9 mouse cellular contexts compared by ENCODE assay signal in genomic region chr17:31019505-31019904, GRCm38 (mm10). TPM values are rescaled to one million over a fixed set of nuclear protein-coding genes. Genes with fewer than 3 reads are reported as not detected.
DNase-seq lines count a peak whose midpoint lies in the region; ATAC-seq and TF ChIP-seq lines count a peak whose summit lies in the region.
"Had no signal": no experiment of that assay in that cellular context is flagged by ENCODE, and none has a peak within 500 bp of the region (broad histone marks: within the 10 kb centered on the region; RNA-seq: fewer than 3 reads in every experiment).

No protein-coding gene starts in this region.

- no peaks in the 10 kb centered on the region for H3K27me3 ChIP-seq in kidney, adult 2 months (replicated peaks; ENCODE audit: control insufficient read depth, insufficient read depth, low read length)
- no peaks in the 10 kb centered on the region for H3K27me3 ChIP-seq in kidney, embryonic 16.5 days (ENCODE audit: insufficient read depth, low read length)
- H3K27me3 ChIP-seq in liver, embryonic 11.5 days (replicated peaks; ENCODE audit: control insufficient read depth, insufficient read depth, low read length), result no peaks in the 10 kb centered on the region
- H3K27me3 ChIP-seq: neural tube, embryonic 13.5 days had no signal

- no peak overlapping the region for H3K9ac ChIP-seq in kidney, embryonic 16.5 days (replicated peaks; ENCODE audit: low read length)
- H3K9ac ChIP-seq in liver, embryonic 11.5 days (ENCODE audit: low read depth, low read length), result no peak overlapping the region
- H3K9ac ChIP-seq: neural tube, embryonic 13.5 days had no signal

- no peak overlapping the region for H3K4me2 ChIP-seq in kidney, embryonic 16.5 days (replicated peaks; ENCODE audit: low read depth, low read length)
- no peak overlapping the region for H3K4me2 ChIP-seq in liver, embryonic 11.5 days
- H3K4me2 ChIP-seq: neural tube, embryonic 13.5 days had no signal

- H3K9me3 ChIP-seq in kidney, embryonic 16.5 days (ENCODE audit: low read length), result peaks cover 10% of the 10 kb centered on the region; the same call in 1 of the 2 replicates
- H3K9me3 ChIP-seq in liver, embryonic 11.5 days (ENCODE audit: control insufficient read depth, low read length), result no peaks in the 10 kb centered on the region
- H3K9me3 ChIP-seq: neural tube, embryonic 13.5 days had no signal

- no peaks in the 10 kb centered on the region for H3K36me3 ChIP-seq in kidney, adult 2 months (ENCODE audit: control insufficient read depth, insufficient read depth, low read length)
- no peaks in the 10 kb centered on the region for H3K36me3 ChIP-seq in kidney, embryonic 16.5 days (ENCODE audit: insufficient read depth, low read length)
- H3K36me3 ChIP-seq in liver, embryonic 11.5 days (ENCODE audit: control insufficient read depth, insufficient read depth, low read length), result no peaks in the 10 kb centered on the region
- H3K36me3 ChIP-seq: neural tube, embryonic 13.5 days had no signal

- peak; percentile 62 for DNase-seq in kidney, adult 2 months
- DNase-seq in ZHBTc4 (ENCODE audit: low read depth, low spot score), result peak; percentile 89
- DNase-seq in cerebellum, postnatal 14 days, result peak; percentile 83 to 87
- DNase-seq in induced T-regulatory cell, adult 2 months (ENCODE audit: low read depth), result peak; percentile 90
- peak; percentile 51 for DNase-seq in liver, embryonic 11.5 days (ENCODE audit: low spot score)
- DNase-seq in right cerebral cortex, adult 2 months (ENCODE audit: low spot score in 2 of 2), result peak; percentile 73
- DNase-seq in MN1 (ENCODE audit: low spot score), result no peak

- peak; percentile 82 for TF ChIP-seq CTCF in kidney, adult 2 months (conservative IDR thresholded peaks at IDR 0.05; ENCODE audit: insufficient read depth, insufficient read length, low read depth, low read length)

- no peak for TF ChIP-seq POLR2A in kidney, adult 2 months (IDR thresholded peaks at IDR 0.05; ENCODE audit: low read depth, low read length)

- H3K27ac ChIP-seq in kidney, adult 2 months (ENCODE audit: insufficient read depth, low read depth, low read length), result no peak overlapping the region
- no peak overlapping the region for H3K27ac ChIP-seq in kidney, embryonic 16.5 days (ENCODE audit: low read length)
- H3K27ac ChIP-seq in liver, embryonic 11.5 days (ENCODE audit: low read depth, low read length), result no peak overlapping the region
- H3K27ac ChIP-seq: neural tube, embryonic 13.5 days had no signal

- H3K4me1 ChIP-seq in kidney, adult 2 months (ENCODE audit: control insufficient read depth, insufficient read depth, low read length), result no peaks in the 10 kb centered on the region
- no peaks in the 10 kb centered on the region for H3K4me1 ChIP-seq in kidney, embryonic 16.5 days (ENCODE audit: insufficient read depth, low read length)
- no peaks in the 10 kb centered on the region for H3K4me1 ChIP-seq in liver, embryonic 11.5 days (replicated peaks; ENCODE audit: control insufficient read depth, insufficient read depth, low read length)

- no peak for ATAC-seq in kidney, embryonic 16.5 days (ENCODE audit: low FRiP score, low TSS enrichment)
- ATAC-seq in liver, embryonic 11.5 days (replicated peaks; ENCODE audit: low FRiP score), result no peak

- H3K4me3 ChIP-seq in kidney, adult 2 months (ENCODE audit: insufficient read depth, low read depth, low read length), result no peak overlapping the region
- H3K4me3 ChIP-seq in kidney, embryonic 16.5 days (ENCODE audit: low read length), result no peak overlapping the region
- no peak overlapping the region for H3K4me3 ChIP-seq in liver, embryonic 11.5 days (ENCODE audit: low read depth, low read length)
- H3K4me3 ChIP-seq: neural tube, embryonic 13.5 days had no signal

- WGBS in kidney, adult 2 months, result 13% methylated on average over 2 of the region's 2 CpGs
- 8% methylated on average over 2 of the region's 2 CpGs for WGBS in kidney, embryonic 16.5 days
- WGBS in liver, embryonic 11.5 days, result 6% methylated on average over 2 of the region's 2 CpGs

RNA-seq across cellular contexts. Expression of gene Abcg1, which starts 38.0 kb away (rescaled TPM):
- polyA plus RNA-seq in kidney, adult 2 months (2012; rRNA removed), result 7.6 and 8.2 TPM in 2 replicates
- 8.5 and 9.2 TPM in 2 replicates for polyA plus RNA-seq in kidney, embryonic 16.5 days (2015; fragmentation: Nextera tagmentation; extraction: Ambion mirVana)
- 6.5 and 6.7 TPM in 2 replicates for polyA plus RNA-seq in liver, embryonic 11.5 days (2014; fragmentation: Nextera tagmentation; extraction: Ambion mirVana)
